Mouse (Mus musculus) stomach, embryonic 14.5 days (tissue): ENCODE results near the gene Trp73. TPM values are rescaled to one million over a fixed set of nuclear protein-coding genes. Genes with fewer than 3 reads are reported as not detected.

ENCODE experiments used
- ATAC-seq: fragments of 200-750 bp; cut with Nextera tagmentation; 2 replicates; pipeline ENCODE4 v1.8.0; 2017; ENCODE audit warnings: low read depth, moderate TSS enrichment; ENCODE audit not compliant: insufficient number of reproducible peaks, insufficient read depth, low FRiP score
- H3K27ac ChIP-seq: fragments of 300-500 bp; sonication (generic); 2 replicates; pipeline ENCODE4 v1.5.1; 2014; ENCODE audit warnings: mild to moderate bottlenecking, low read length, moderate library complexity, mixed read lengths
- H3K27me3 ChIP-seq: fragments of 300-500 bp; sonication (generic); 2 replicates; pipeline ENCODE4 v1.6.1; 2014; ENCODE audit warnings: low read length, control low read depth, mixed read lengths; ENCODE audit not compliant: control insufficient read depth, insufficient read depth
- H3K36me3 ChIP-seq: fragments of 300-500 bp; sonication (generic); 2 replicates; pipeline ENCODE4 v1.6.1; 2014; ENCODE audit warnings: mild to moderate bottlenecking, control low read depth, low read length, moderate library complexity, mixed read lengths; ENCODE audit not compliant: control insufficient read depth, insufficient read depth
- H3K4me1 ChIP-seq: fragments of 300-500 bp; sonication (generic); 2 replicates; pipeline ENCODE4 v1.6.1; 2014; ENCODE audit warnings: low read length, control low read depth, mixed read lengths; ENCODE audit not compliant: control insufficient read depth, insufficient read depth
- H3K4me2 ChIP-seq: fragments of 300-500 bp; sonication (generic); replicated peaks from 2 replicates; pipeline ENCODE4 v1.6.1; 2014; ENCODE audit warnings: low read depth, low read length, control low read depth
- H3K4me3 ChIP-seq: fragments of 300-500 bp; sonication (generic); 2 replicates; pipeline ENCODE4 v1.5.1; 2014; ENCODE audit warnings: low read depth, low read length, control low read depth
- H3K9ac ChIP-seq: fragments of 300-500 bp; sonication (generic); replicated peaks from 2 replicates; pipeline ENCODE4 v1.6.1; 2014; ENCODE audit warnings: low read depth, mild to moderate bottlenecking, control low read depth, low read length, moderate library complexity, mixed read lengths
- H3K9me3 ChIP-seq: fragments of 300-500 bp; sonication (generic); 2 replicates; pipeline ENCODE4 v1.6.1; 2016; ENCODE audit warnings: low read depth, low read length, control low read depth; ENCODE audit not compliant: control insufficient read depth
- WGBS: fragments of 180-500 bp; shearing (Covaris S2); extraction: QIAGEN DNeasy Blood & Tissue Kit; methylation state at CpG from one replicate; pipeline ENCODE4 v1.1.7; 2014; 5-methylcytosine and 5-hydroxymethylcytosine counted together
- polyA plus RNA-seq: library from polyadenylated mRNA; unstranded; fragments of >200 nt; fragmentation: Nextera tagmentation; extraction: Ambion mirVana; gene quantifications from 2 replicates; pipeline ENCODE4 v1.2.1, GENCODE M21; 2014

The Trp73 gene
- polyA plus RNA-seq, 1 experiment from 2014 or later: 0.42 TPM

DNA sequence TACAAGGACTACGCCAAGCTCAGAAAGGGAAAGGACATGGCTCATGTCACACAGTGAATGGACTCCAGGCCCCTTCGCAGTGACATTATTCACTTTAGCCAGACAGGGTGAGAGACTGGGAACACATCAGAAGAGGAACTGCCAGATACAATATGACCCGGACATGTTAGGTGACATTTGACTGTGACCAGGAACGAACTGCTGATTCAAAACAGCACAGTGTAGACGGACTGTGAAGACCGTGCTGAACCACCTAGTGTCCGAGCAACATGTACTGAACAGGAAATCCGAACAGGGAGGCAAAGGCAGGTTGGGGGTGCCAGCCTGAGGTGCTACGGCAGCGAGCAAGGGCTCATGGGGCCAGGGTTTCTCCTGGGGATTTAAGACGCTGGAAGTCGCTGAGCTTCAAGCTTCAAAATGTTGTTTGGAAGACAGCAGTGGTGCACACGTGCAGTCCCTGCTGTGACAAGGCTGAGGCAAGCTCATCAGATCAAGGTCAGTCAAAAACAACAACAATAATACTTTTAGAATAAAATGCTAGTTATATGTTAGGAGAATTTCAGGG, 33.4 kb downstream of the Trp73 start:
- Histone ChIP-seq H3K9me3 (no peaks in the 10 kb centered on the region), H3K27ac (no peak overlapping the region), H3K9ac (no peak overlapping the region), H3K36me3 (no peaks in the 10 kb centered on the region), H3K4me1 (no peaks in the 10 kb centered on the region), H3K27me3 (no peaks in the 10 kb centered on the region), H3K4me2 (no peak overlapping the region), H3K4me3 (no peak overlapping the region)
- WGBS: 76% methylated on average over 13 of the region's 13 CpGs
- no peak for ATAC-seq

DNA sequence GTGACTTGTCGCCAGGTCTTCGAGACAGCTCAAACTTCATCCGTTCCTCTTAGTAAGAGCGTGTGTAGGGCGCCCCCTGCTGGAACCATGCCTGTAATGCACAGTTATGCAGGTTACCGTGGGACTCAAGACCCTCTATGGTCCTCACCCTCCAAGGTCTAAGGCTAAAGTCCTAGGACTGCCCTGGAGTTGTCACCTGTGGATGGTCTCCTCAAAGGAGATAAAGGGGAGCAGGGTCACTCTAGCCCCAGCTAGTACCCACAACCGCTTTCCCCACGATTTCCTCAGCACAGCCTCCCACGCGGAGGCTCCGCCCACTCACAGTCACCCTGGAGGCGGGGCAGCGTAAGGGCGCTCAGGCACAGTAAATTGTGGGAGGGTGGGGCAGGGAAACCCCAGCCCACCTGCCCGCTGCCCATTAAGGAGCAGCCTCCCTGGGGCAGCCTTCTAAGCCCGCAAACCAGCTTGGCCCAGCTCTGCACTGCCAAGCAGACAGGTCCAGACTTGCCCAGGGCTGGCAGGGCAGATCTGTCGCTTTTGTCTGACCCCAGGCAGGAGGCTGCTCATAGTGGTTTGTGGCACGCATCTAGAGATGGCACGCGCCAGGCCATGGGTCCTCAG, 34.5 kb downstream of the Trp73 start:
- Histone ChIP-seq H3K4me2 (0 out of 2 replicates have a peak overlapping the region, but pooled peaks have one; percentile 14), H3K9ac (no peak overlapping the region), H3K4me3 (no peak overlapping the region), H3K27me3 (no peaks in the 10 kb centered on the region), H3K4me1 (no peaks in the 10 kb centered on the region), H3K36me3 (no peaks in the 10 kb centered on the region), H3K9me3 (no peaks in the 10 kb centered on the region), H3K27ac (no peak overlapping the region)
- 26% methylated on average over 20 of the region's 20 CpGs for WGBS
- ATAC-seq: peak; percentile 38

DNA sequence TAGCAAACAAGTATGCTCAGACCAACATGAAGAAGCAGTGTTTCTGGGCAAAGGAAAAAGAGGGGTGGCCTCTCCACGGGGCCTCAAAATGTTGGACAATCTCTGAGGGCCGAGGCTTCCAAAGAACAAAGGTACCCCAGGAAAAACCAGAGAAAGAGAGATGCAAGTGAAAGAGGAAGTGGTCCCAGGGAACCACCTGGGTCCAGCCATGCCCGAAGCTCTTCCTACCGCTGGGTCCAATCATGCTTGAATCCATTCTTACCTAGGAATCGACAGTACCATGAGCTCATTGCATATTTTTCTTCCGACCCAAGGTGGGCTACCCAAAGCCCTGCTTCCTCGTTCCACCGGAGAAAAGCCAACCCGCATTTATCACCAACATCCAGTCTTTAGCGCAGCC, 36.1 kb downstream of the Trp73 start:
- H3K9ac ChIP-seq: no peak overlapping the region
- H3K4me1 ChIP-seq: no peaks in the 10 kb centered on the region
- no peaks in the 10 kb centered on the region for H3K27me3 ChIP-seq
- no peak overlapping the region for H3K27ac ChIP-seq
- H3K9me3 ChIP-seq: no peaks in the 10 kb centered on the region
- no peak overlapping the region for H3K4me2 ChIP-seq
- WGBS: 90% methylated on average over 10 of the region's 10 CpGs
- no peak for ATAC-seq
- H3K4me3 ChIP-seq: no peak overlapping the region
- no peaks in the 10 kb centered on the region for H3K36me3 ChIP-seq

DNA sequence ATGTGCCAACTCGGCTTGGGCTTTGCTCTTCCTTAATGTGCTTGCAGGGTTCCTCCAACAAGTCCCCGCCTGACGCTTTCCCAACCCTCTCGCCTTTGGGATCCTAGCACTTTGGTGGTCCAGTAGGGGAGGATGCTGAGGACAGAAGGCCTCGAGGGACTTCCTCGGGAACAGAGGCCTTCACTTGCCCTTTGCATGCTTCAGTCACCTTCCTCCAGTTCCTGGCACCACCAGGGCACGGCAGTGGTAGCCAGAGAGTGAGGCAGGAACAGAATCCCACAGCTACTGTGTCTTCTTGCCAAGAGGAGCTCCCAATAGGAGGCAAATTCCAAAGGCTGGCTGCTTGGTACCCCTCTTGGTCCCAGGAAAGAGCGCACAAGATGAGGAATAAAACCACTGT, 36.6 kb downstream of the Trp73 start:
- no peak overlapping the region for H3K27ac ChIP-seq
- no peaks in the 10 kb centered on the region for H3K4me1 ChIP-seq
- H3K4me2 ChIP-seq: no peak overlapping the region
- ATAC-seq: no peak
- no peaks in the 10 kb centered on the region for H3K27me3 ChIP-seq
- 74% methylated on average over 8 of the region's 8 CpGs for WGBS
- H3K9ac ChIP-seq: no peak overlapping the region
- no peak overlapping the region for H3K4me3 ChIP-seq
- no peaks in the 10 kb centered on the region for H3K9me3 ChIP-seq
- no peaks in the 10 kb centered on the region for H3K36me3 ChIP-seq

DNA sequence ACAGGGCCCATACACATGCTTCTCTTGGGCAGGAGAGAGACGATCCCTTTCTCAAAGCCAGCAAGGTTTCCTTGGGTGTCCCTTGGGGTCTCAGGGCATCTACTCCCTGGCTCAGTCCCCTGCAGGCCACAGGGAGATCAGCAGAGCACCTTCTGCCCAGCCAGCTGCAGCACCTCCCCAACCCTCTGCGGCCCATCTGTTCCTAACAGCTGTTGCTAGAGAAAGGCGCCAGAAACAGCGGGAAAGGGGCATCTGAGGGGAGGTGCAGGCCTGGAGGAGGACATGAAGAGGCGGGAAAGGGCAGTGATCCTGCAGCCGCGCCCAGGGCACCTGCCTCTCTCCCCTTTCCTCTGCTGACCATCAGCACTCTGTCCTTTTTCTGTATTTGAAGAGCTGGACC, 40.6 kb downstream of the Trp73 start:
- H3K27me3 ChIP-seq: no peaks in the 10 kb centered on the region
- H3K36me3 ChIP-seq: no peaks in the 10 kb centered on the region
- no peak overlapping the region for H3K4me3 ChIP-seq
- H3K9me3 ChIP-seq: no peaks in the 10 kb centered on the region
- no peaks in the 10 kb centered on the region for H3K4me1 ChIP-seq
- H3K9ac ChIP-seq: no peak overlapping the region
- H3K27ac ChIP-seq: no peak overlapping the region
- WGBS: 38% methylated on average over 7 of the region's 7 CpGs
- ATAC-seq: no peak
- no peak overlapping the region for H3K4me2 ChIP-seq

DNA sequence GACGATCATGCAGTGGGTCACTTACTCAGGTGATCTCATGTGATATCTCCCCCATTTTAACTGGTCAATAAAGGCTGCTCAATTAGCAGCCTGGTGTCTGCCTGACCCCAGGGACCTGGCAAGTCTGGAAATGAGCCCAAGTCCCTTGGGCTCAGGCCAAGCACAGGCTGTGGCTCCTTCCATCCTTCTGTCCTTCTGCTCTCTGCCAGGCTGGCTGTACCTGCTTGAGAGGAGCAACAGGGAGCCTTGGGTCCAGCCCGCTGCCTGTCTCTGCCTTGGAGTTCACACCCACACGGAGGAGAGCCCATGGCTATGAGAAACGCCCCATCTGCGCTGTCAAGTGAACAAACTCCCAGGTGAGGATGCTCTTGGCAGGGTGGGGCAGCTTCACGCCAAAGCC, 43.9 kb downstream of the Trp73 start:
- no peak for ATAC-seq
- 26% methylated on average over 6 of the region's 6 CpGs for WGBS
- Histone ChIP-seq H3K27me3 (no peaks in the 10 kb centered on the region), H3K27ac (no peak overlapping the region), H3K4me2 (no peak overlapping the region), H3K4me3 (no peak overlapping the region), H3K9ac (no peak overlapping the region), H3K4me1 (no peaks in the 10 kb centered on the region), H3K36me3 (no peaks in the 10 kb centered on the region), H3K9me3 (no peaks in the 10 kb centered on the region)

DNA sequence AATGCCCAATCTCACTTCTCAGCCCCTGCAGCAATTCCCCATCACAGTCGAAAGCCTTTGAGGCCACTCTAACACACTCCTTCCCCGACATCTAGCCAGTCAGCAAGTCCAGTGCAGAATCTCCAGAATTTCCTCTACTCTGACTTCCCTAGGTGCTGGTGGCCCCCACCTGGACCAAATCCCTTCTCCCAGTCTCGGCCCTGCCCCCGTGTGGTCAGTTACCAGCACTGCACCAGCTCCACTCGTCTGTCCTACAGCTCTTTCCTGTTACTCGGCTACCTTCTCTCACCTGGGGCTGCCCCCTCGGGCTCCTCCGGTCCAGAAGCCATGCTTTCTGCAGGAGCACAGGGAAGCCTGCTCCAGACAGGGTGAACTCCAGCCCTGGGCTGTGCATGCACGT, 46.8 kb downstream of the Trp73 start:
- WGBS: 24% methylated on average over 9 of the region's 9 CpGs
- Histone ChIP-seq H3K4me1 (no peaks in the 10 kb centered on the region), H3K36me3 (no peaks in the 10 kb centered on the region), H3K27ac (no peak overlapping the region), H3K4me3 (no peak overlapping the region), H3K4me2 (no peak overlapping the region), H3K9me3 (no peaks in the 10 kb centered on the region), H3K27me3 (no peaks in the 10 kb centered on the region), H3K9ac (no peak overlapping the region)
- ATAC-seq: no peak

DNA sequence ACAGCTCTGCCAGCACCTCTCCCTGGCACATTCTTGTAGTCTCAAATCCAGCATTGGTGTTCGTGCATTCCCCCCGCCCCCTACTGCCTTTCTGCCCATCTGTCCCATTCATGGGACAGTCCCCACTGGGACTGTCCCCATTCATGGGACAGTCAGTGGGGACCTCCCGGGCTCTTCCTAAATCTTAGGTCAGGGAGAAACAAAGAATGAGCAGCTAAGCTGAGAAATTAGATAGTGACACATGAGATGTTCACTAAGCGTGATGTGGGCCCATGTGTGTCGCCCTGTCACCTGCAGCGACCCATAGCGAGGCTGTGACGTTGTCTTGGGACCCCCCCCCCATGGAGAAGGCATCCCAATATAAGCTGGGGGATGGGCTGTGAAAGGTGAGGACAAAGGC, 48.7 kb downstream of the Trp73 start:
- Histone ChIP-seq H3K9ac (no peak overlapping the region), H3K4me2 (no peak overlapping the region), H3K27me3 (no peaks in the 10 kb centered on the region), H3K9me3 (no peaks in the 10 kb centered on the region), H3K4me1 (no peaks in the 10 kb centered on the region), H3K27ac (no peak overlapping the region), H3K36me3 (no peaks in the 10 kb centered on the region), H3K4me3 (no peak overlapping the region)
- ATAC-seq: no peak
- WGBS: 77% methylated on average over 8 of the region's 8 CpGs

DNA sequence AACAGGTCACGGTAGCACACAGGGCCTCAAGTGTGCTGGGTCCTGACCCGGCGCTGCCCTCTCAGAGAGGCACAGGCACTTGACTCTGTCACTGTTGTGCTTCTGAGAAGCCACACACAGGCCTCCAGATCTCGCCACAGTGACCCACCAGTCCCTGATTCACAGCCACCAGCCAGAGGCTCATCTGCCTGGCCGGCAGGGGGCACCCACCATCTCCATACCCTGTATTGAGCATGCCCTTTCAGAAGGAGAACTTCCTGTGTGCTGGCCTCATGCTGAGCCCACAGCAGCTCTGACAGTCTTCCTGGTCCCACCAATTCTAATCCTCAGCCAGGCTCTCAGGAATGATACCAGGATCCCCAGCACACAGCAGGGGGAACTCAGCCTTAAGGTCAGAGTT, 50.8 kb downstream of the Trp73 start:
- no peak for ATAC-seq
- WGBS: 51% methylated on average over 5 of the region's 5 CpGs
- Histone ChIP-seq H3K9me3 (no peaks in the 10 kb centered on the region), H3K9ac (no peak overlapping the region), H3K4me1 (no peaks in the 10 kb centered on the region), H3K27ac (no peak overlapping the region), H3K4me3 (no peak overlapping the region), H3K36me3 (no peaks in the 10 kb centered on the region), H3K4me2 (no peak overlapping the region), H3K27me3 (no peaks in the 10 kb centered on the region)
